Mouse (Mus musculus): ENCODE results near the gene Spag16. TPM values are rescaled to one million over a fixed set of nuclear protein-coding genes. Genes with fewer than 3 reads are reported as not detected.

Gene Spag16
- polyA plus RNA-seq, 1 experiment, result not detected

GRCm38 (mm10) chr1:70265920-70266505 is 439.2 kb downstream of the Spag16 start:
- H3K4me3 ChIP-seq (ENCODE audit: insufficient read depth, low read depth, low read length), result no peak overlapping the region
- H3K27ac ChIP-seq (replicated peaks; ENCODE audit: low read depth, low read length), result no peak overlapping the region
- H3K4me1 ChIP-seq (ENCODE audit: control insufficient read depth, insufficient read depth, insufficient read length, low read length), result no peaks in the 10 kb centered on the region

GRCm38 (mm10) chr1:70270139-70270538 is 443.4 kb downstream of the Spag16 start:
- Histone ChIP-seq H3K4me3 (ENCODE audit: insufficient read depth, low read depth, low read length) (no peak overlapping the region), H3K27ac (replicated peaks; ENCODE audit: low read depth, low read length) (no peak overlapping the region), H3K4me1 (ENCODE audit: control insufficient read depth, insufficient read depth, insufficient read length, low read length) (no peaks in the 10 kb centered on the region)

GRCm38 (mm10) chr1:70272753-70273152 is 446.0 kb downstream of the Spag16 start:
- Histone ChIP-seq H3K4me3 (ENCODE audit: insufficient read depth, low read depth, low read length) (no peak overlapping the region), H3K4me1 (ENCODE audit: control insufficient read depth, insufficient read depth, insufficient read length, low read length) (no peaks in the 10 kb centered on the region), H3K27ac (replicated peaks; ENCODE audit: low read depth, low read length) (no peak overlapping the region)

GRCm38 (mm10) chr1:70279296-70279695 is 452.5 kb downstream of the Spag16 start:
- no peak overlapping the region for H3K27ac ChIP-seq (replicated peaks; ENCODE audit: low read depth, low read length)
- H3K4me3 ChIP-seq (ENCODE audit: insufficient read depth, low read depth, low read length), result no peak overlapping the region
- H3K4me1 ChIP-seq (ENCODE audit: control insufficient read depth, insufficient read depth, insufficient read length, low read length), result no peaks in the 10 kb centered on the region

- Histone ChIP-seq H3K4me3 (ENCODE audit: insufficient read depth, low read depth, low read length) (no peak overlapping the region), H3K4me1 (ENCODE audit: control insufficient read depth, insufficient read depth, insufficient read length, low read length) (no peaks in the 10 kb centered on the region), H3K27ac (replicated peaks; ENCODE audit: low read depth, low read length) (no peak overlapping the region)
Observed at GRCm38 (mm10) chr1:70283388-70283787, 456.6 kb downstream of the Spag16 start.

GRCm38 (mm10) chr1:70284140-70284539 is 457.4 kb downstream of the Spag16 start:
- H3K4me1 ChIP-seq (ENCODE audit: control insufficient read depth, insufficient read depth, insufficient read length, low read length), result no peaks in the 10 kb centered on the region
- H3K4me3 ChIP-seq (ENCODE audit: insufficient read depth, low read depth, low read length), result no peak overlapping the region
- no peak overlapping the region for H3K27ac ChIP-seq (replicated peaks; ENCODE audit: low read depth, low read length)

GRCm38 (mm10) chr1:70316128-70316765 is 489.5 kb downstream of the Spag16 start:
- H3K4me1 ChIP-seq (ENCODE audit: control insufficient read depth, insufficient read depth, insufficient read length, low read length), result no peaks in the 10 kb centered on the region
- H3K27ac ChIP-seq (replicated peaks; ENCODE audit: low read depth, low read length), result no peak overlapping the region

GRCm38 (mm10) chr1:70320951-70321350 is 494.2 kb downstream of the Spag16 start:
- Histone ChIP-seq H3K27ac (replicated peaks; ENCODE audit: low read depth, low read length) (no peak overlapping the region), H3K4me3 (ENCODE audit: insufficient read depth, low read depth, low read length) (no peak overlapping the region), H3K4me1 (ENCODE audit: control insufficient read depth, insufficient read depth, insufficient read length, low read length) (no peaks in the 10 kb centered on the region)

More at GRCm38 (mm10) chr1:70316128-70316765, 489.5 kb downstream of the Spag16 start:
- no peak overlapping the region for H3K4me3 ChIP-seq (ENCODE audit: insufficient read depth, low read depth, low read length)

GRCm38 (mm10) chr1:70346179-70346578 is 519.4 kb downstream of the Spag16 start:
- Histone ChIP-seq H3K4me1 (ENCODE audit: control insufficient read depth, insufficient read depth, insufficient read length, low read length) (no peaks in the 10 kb centered on the region), H3K27ac (replicated peaks; ENCODE audit: low read depth, low read length) (no peak overlapping the region)

GRCm38 (mm10) chr1:70351371-70351770 is 524.6 kb downstream of the Spag16 start:
- Histone ChIP-seq H3K4me1 (ENCODE audit: control insufficient read depth, insufficient read depth, insufficient read length, low read length) (no peaks in the 10 kb centered on the region), H3K4me3 (ENCODE audit: insufficient read depth, low read depth, low read length) (no peak overlapping the region), H3K27ac (replicated peaks; ENCODE audit: low read depth, low read length) (no peak overlapping the region)

More at GRCm38 (mm10) chr1:70346179-70346578, 519.4 kb downstream of the Spag16 start:
- H3K4me3 ChIP-seq (ENCODE audit: insufficient read depth, low read depth, low read length), result no peak overlapping the region

GRCm38 (mm10) chr1:70354014-70354413 is 527.2 kb downstream of the Spag16 start:
- no peaks in the 10 kb centered on the region for H3K4me1 ChIP-seq (ENCODE audit: control insufficient read depth, insufficient read depth, insufficient read length, low read length)
- no peak overlapping the region for H3K4me3 ChIP-seq (ENCODE audit: insufficient read depth, low read depth, low read length)
- no peak overlapping the region for H3K27ac ChIP-seq (replicated peaks; ENCODE audit: low read depth, low read length)

- H3K27ac ChIP-seq (replicated peaks; ENCODE audit: low read depth, low read length), result no peak overlapping the region
- no peaks in the 10 kb centered on the region for H3K4me1 ChIP-seq (ENCODE audit: control insufficient read depth, insufficient read depth, insufficient read length, low read length)
- H3K4me3 ChIP-seq (ENCODE audit: insufficient read depth, low read depth, low read length), result no peak overlapping the region
Observed at GRCm38 (mm10) chr1:70371721-70372120, 545.0 kb downstream of the Spag16 start.

GRCm38 (mm10) chr1:70380096-70380495 is 553.3 kb downstream of the Spag16 start:
- no peak overlapping the region for H3K27ac ChIP-seq (replicated peaks; ENCODE audit: low read depth, low read length)
- no peaks in the 10 kb centered on the region for H3K4me1 ChIP-seq (ENCODE audit: control insufficient read depth, insufficient read depth, insufficient read length, low read length)
- H3K4me3 ChIP-seq (ENCODE audit: insufficient read depth, low read depth, low read length), result no peak overlapping the region

- no peak overlapping the region for H3K4me3 ChIP-seq (ENCODE audit: insufficient read depth, low read depth, low read length)
- no peaks in the 10 kb centered on the region for H3K4me1 ChIP-seq (ENCODE audit: control insufficient read depth, insufficient read depth, insufficient read length, low read length)
Observed at GRCm38 (mm10) chr1:70442209-70443080, 615.7 kb downstream of the Spag16 start.

GRCm38 (mm10) chr1:70479864-70480263 is 653.1 kb downstream of the Spag16 start:
- Histone ChIP-seq H3K4me1 (ENCODE audit: control insufficient read depth, insufficient read depth, insufficient read length, low read length) (no peaks in the 10 kb centered on the region), H3K4me3 (ENCODE audit: insufficient read depth, low read depth, low read length) (no peak overlapping the region), H3K27ac (replicated peaks; ENCODE audit: low read depth, low read length) (no peak overlapping the region)

More at GRCm38 (mm10) chr1:70442209-70443080, 615.7 kb downstream of the Spag16 start:
- H3K27ac ChIP-seq (replicated peaks; ENCODE audit: low read depth, low read length), result no peak overlapping the region

Data from brown adipose tissue, adult 24 weeks (tissue).